Mouse (Mus musculus) liver, embryonic 14.5 days (tissue): ENCODE data around the gene Rpl15. TPM values are rescaled to one million over a fixed set of nuclear protein-coding genes. Genes with fewer than 3 reads are reported as not detected.

Source experiments
- ATAC-seq: fragments of 200-750 bp; cut with Nextera tagmentation; 2 replicates; pipeline ENCODE4 v1.8.0; 2017; ENCODE audit warnings: moderate number of reproducible peaks, mild to moderate bottlenecking, moderate library complexity; ENCODE audit not compliant: insufficient read depth
- DNase-seq, 3 experiments: peaks; one replicate each; pipeline ENCODE4 v3.0.0-alpha.2; 2012 to 2013; ENCODE audit warnings: low read depth in 3 of 3, low spot score in 3 of 3
- H3K27ac ChIP-seq: fragments of 300-500 bp; sonication (generic); 2 replicates; pipeline ENCODE4 v1.5.1; 2014; ENCODE audit warnings: moderate library complexity, mild to moderate bottlenecking, control low read depth, inconsistent platforms
- H3K27me3 ChIP-seq: fragments of 300-500 bp; sonication (generic); 2 replicates; pipeline ENCODE4 v1.6.1; 2014; ENCODE audit warnings: mild to moderate bottlenecking, low read length, moderate library complexity; ENCODE audit not compliant: control insufficient read depth, insufficient read depth
- H3K36me3 ChIP-seq: fragments of 300-500 bp; sonication (generic); replicated peaks from 2 replicates; pipeline ENCODE4 v1.6.1; 2014; ENCODE audit warnings: low read depth; ENCODE audit not compliant: control insufficient read depth, insufficient read depth
- H3K4me1 ChIP-seq, 2 experiments: fragments of 200-500 bp in 1 of 2; fragments of 300-500 bp in 1 of 2; sonication (generic) in 1 of 2; replicated peaks; 2 replicates each; pipeline ENCODE4 v1.6.1; 2012 to 2014; ENCODE audit warnings: antibody characterized with exemption in 1 of 2, inconsistent platforms in 1 of 2, low read length in 1 of 2; ENCODE audit not compliant: control insufficient read depth in 2 of 2, insufficient read depth in 2 of 2
- H3K4me2 ChIP-seq: fragments of 300-500 bp; sonication (generic); 2 replicates; pipeline ENCODE4 v1.6.1; 2014; ENCODE audit warnings: low read depth, mild to moderate bottlenecking, control low read depth, moderate library complexity
- H3K4me3 ChIP-seq, 2 experiments: fragments of 200-500 bp in 1 of 2; fragments of 300-500 bp in 1 of 2; sonication (generic) in 1 of 2; 2 replicates each; pipeline ENCODE4 v1.5.1; 2012 to 2014; ENCODE audit warnings: low read depth in 2 of 2, low read length in 2 of 2, mild to moderate bottlenecking in 2 of 2, control low read depth in 1 of 2, inconsistent platforms in 1 of 2, moderate library complexity in 1 of 2; ENCODE audit not compliant: insufficient read depth in 1 of 2
- H3K9ac ChIP-seq: fragments of 300-500 bp; sonication (generic); replicated peaks from 2 replicates; pipeline ENCODE4 v1.6.1; 2014; ENCODE audit warnings: mild to moderate bottlenecking, control low read depth, moderate library complexity
- H3K9me3 ChIP-seq: fragments of 300-500 bp; sonication (generic); 2 replicates; pipeline ENCODE4 v1.6.1; 2016; ENCODE audit warnings: low read length, mixed read lengths; ENCODE audit not compliant: control insufficient read depth
- CTCF ChIP-seq: IDR thresholded peaks from 2 replicates; pipeline ENCODE4 v1.5.1; 2016; ENCODE audit warnings: antibody characterized with exemption, low read depth, control low read depth
- EP300 ChIP-seq: IDR thresholded peaks from 2 replicates; pipeline ENCODE4 v1.6.1; 2016; ENCODE audit warnings: antibody characterized with exemption, low read depth
- WGBS: fragments of 180-500 bp; shearing (Covaris S2); extraction: QIAGEN DNeasy Blood & Tissue Kit; methylation state at CpG from one replicate; pipeline ENCODE4 v1.1.7; 2014; ENCODE audit not compliant: insufficient replicate concordance; 5-methylcytosine and 5-hydroxymethylcytosine counted together
- polyA plus RNA-seq, 2 experiments: library from polyadenylated mRNA; depleted of rRNA in 1 of 2; stranded (reverse) in 1 of 2; unstranded in 1 of 2; fragments of >200 nt; fragmentation: Nextera tagmentation in 1 of 2; extraction: Ambion mirVana in 1 of 2; gene quantifications; 2 replicates each; pipeline versions ENCODE4 v1.2.1 to v1.2.3; 2012 to 2014

Gene Rpl15
- polyA plus RNA-seq, 2 experiments = 390 to 626 TPM

- Histone ChIP-seq H3K4me3 (no peak overlapping the region), H3K36me3 (peaks cover 18% of the 10 kb centered on the region), H3K4me2 (no peak overlapping the region), H3K9me3 (no peaks in the 10 kb centered on the region), H3K27me3 (no peaks in the 10 kb centered on the region), H3K9ac (no peak overlapping the region), H3K27ac (no peak overlapping the region), H3K4me1 (no peaks in the 10 kb centered on the region)
- TF ChIP-seq CTCF = no peak
- 46% methylated on average over 4 of the region's 4 CpGs for WGBS
- no peak for ATAC-seq
- no peak for DNase-seq
These were observed 7.8 kb downstream of the Rpl15 start for GRCm38 (mm10) chr14:18263427-18263826.

GRCm38 (mm10) chr14:18261203-18261602 lies 10.0 kb downstream of the Rpl15 start:
- no peaks in the 10 kb centered on the region for H3K36me3 ChIP-seq
- DNase-seq (no peak), ATAC-seq (no peak)
- H3K27ac ChIP-seq = no peak overlapping the region
- no peak overlapping the region for H3K4me2 ChIP-seq
- no peaks in the 10 kb centered on the region for H3K9me3 ChIP-seq
- 71% methylated on average over 3 of the region's 3 CpGs for WGBS
- no peak overlapping the region for H3K9ac ChIP-seq
- H3K4me3 ChIP-seq = no peak overlapping the region
- no peaks in the 10 kb centered on the region for H3K27me3 ChIP-seq
- TF ChIP-seq CTCF (peak; percentile 22; the same call in 1 of the 2 replicates), EP300 (no peak)
- H3K4me1 ChIP-seq = no peaks in the 10 kb centered on the region

GRCm38 (mm10) chr14:18242638-18243130 lies 28.5 kb downstream of the Rpl15 start:
- Histone ChIP-seq H3K4me2 (no peak overlapping the region), H3K27me3 (no peaks in the 10 kb centered on the region), H3K4me3 (no peak overlapping the region), H3K4me1 (peaks cover 0 to 2% of the 10 kb centered on the region in 2 experiments; a peak in 2 of 4 replicates), H3K9me3 (no peaks in the 10 kb centered on the region), H3K9ac (no peak overlapping the region), H3K36me3 (no peaks in the 10 kb centered on the region), H3K27ac (no peak overlapping the region)
- ATAC-seq (no peak), DNase-seq (no peak)
- TF ChIP-seq EP300 = no peak
- no peak for TF ChIP-seq CTCF
- WGBS = 70% methylated on average over 21 of the region's 21 CpGs

- TF ChIP-seq EP300 = no peak
- no peak for TF ChIP-seq CTCF
- DNase-seq = no peak
- no peaks in the 10 kb centered on the region for H3K27me3 ChIP-seq
- ATAC-seq = no peak
- no peak overlapping the region for H3K27ac ChIP-seq
- H3K9ac ChIP-seq = no peak overlapping the region
- no peak overlapping the region for H3K4me3 ChIP-seq
- H3K9me3 ChIP-seq = no peaks in the 10 kb centered on the region
- H3K4me1 ChIP-seq = peaks cover 0 to 5% of the 10 kb centered on the region in 2 experiments; a peak in 2 of 4 replicates
- no peaks in the 10 kb centered on the region for H3K36me3 ChIP-seq
- H3K4me2 ChIP-seq = no peak overlapping the region
- WGBS = 66% methylated on average over 4 of the region's 4 CpGs
These were observed 29.4 kb downstream of the Rpl15 start for GRCm38 (mm10) chr14:18241786-18242185.

- Histone ChIP-seq H3K9ac (no peak overlapping the region), H3K4me2 (no peak overlapping the region), H3K27ac (no peak overlapping the region), H3K9me3 (no peaks in the 10 kb centered on the region), H3K4me3 (no peak overlapping the region), H3K36me3 (no peaks in the 10 kb centered on the region), H3K4me1 (peaks cover 0 to 5% of the 10 kb centered on the region in 2 experiments; a peak in 2 of 4 replicates), H3K27me3 (no peaks in the 10 kb centered on the region)
- ATAC-seq = no peak
- no peak for TF ChIP-seq CTCF
- no peak for TF ChIP-seq EP300
- DNase-seq = no peak
- WGBS = 59% methylated on average over 7 of the region's 7 CpGs
These were observed 31.1 kb downstream of the Rpl15 start for GRCm38 (mm10) chr14:18240132-18240531.
